Mouse (Mus musculus) myocyte (in vitro differentiated cells): ENCODE data around the gene Fgd2.

Experiments
- CEBPB ChIP-seq: IDR thresholded peaks from 2 replicates; pipeline ENCODE4 v1.6.1; 2011; ENCODE audit warnings: mild to moderate bottlenecking, moderate library complexity; ENCODE audit not compliant: poor library complexity, insufficient read depth, severe bottlenecking
- E2F4 ChIP-seq: IDR thresholded peaks from one replicate; pipeline ENCODE4 v1.6.1; 2011; ENCODE audit warnings: mild to moderate bottlenecking, control low read depth, moderate library complexity; ENCODE audit not compliant: insufficient read depth
- POLR2A ChIP-seq: IDR thresholded peaks from one replicate; pipeline ENCODE4 v1.6.1; 2011; ENCODE audit warnings: low read depth, mild to moderate bottlenecking, control low read depth, moderate library complexity; ENCODE audit not compliant: insufficient read length
- TCF3 ChIP-seq: IDR thresholded peaks from one replicate; pipeline ENCODE4 v1.6.1; 2011; ENCODE audit warnings: low read depth, control low read depth; ENCODE audit not compliant: insufficient read length

DNA sequence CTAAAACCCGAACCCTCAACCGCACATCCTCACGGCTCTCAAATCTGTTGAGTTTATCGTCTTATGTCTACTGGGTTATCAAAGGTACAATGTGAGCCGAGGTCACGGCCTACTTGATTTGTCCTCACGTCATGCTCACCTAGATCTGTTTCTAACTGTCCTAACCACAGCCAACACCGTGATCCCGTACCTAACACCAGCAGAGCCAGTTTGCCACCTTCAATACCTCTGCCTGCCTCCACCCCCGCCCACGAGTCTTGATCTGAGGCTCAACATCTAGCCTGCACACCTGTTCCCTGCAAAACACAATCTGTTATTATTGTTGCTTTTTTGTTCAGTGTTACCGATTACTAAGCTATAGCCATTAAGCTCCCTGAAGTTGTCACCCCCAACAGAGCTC lies 15.4 kb upstream of the Fgd2 start:
- TF ChIP-seq CEBPB (no peak), POLR2A (no peak), TCF3 (no peak), E2F4 (no peak)
